Mouse (Mus musculus) neural tube, embryonic 13.5 days (tissue): ENCODE measurements around the gene OR5BS1P. TPM values are rescaled to one million over a fixed set of nuclear protein-coding genes. Genes with fewer than 3 reads are reported as not detected.

ENCODE experiments used
- ATAC-seq: fragments of 200-750 bp; cut with Nextera tagmentation; 2 replicates; pipeline ENCODE4 v1.8.0; 2017; ENCODE audit warnings: low read depth, mild to moderate bottlenecking, moderate TSS enrichment, moderate library complexity
- H3K27ac ChIP-seq: fragments of 300-500 bp; sonication (generic); replicated peaks from 2 replicates; pipeline ENCODE4 v1.5.1; 2015; ENCODE audit warnings: moderate library complexity, mild to moderate bottlenecking, inconsistent platforms
- H3K27me3 ChIP-seq: fragments of 300-500 bp; sonication (generic); 2 replicates; pipeline ENCODE4 v1.6.1; 2015; ENCODE audit warnings: mild to moderate bottlenecking, inconsistent platforms
- H3K36me3 ChIP-seq: fragments of 300-500 bp; sonication (generic); 2 replicates; pipeline ENCODE4 v1.6.1; 2015; ENCODE audit warnings: mild to moderate bottlenecking, inconsistent platforms
- H3K4me1 ChIP-seq: fragments of 300-500 bp; sonication (generic); replicated peaks from 2 replicates; pipeline ENCODE4 v1.6.1; 2015; ENCODE audit warnings: inconsistent platforms
- H3K4me2 ChIP-seq: fragments of 300-500 bp; sonication (generic); 2 replicates; pipeline ENCODE4 v1.6.1; 2015; ENCODE audit warnings: inconsistent platforms, mild to moderate bottlenecking, moderate library complexity
- H3K4me3 ChIP-seq: fragments of 300-500 bp; sonication (generic); 2 replicates; pipeline ENCODE4 v1.5.1; 2015; ENCODE audit warnings: mild to moderate bottlenecking, inconsistent platforms
- H3K9ac ChIP-seq: fragments of 300-500 bp; sonication (generic); 2 replicates; pipeline ENCODE4 v1.6.1; 2015; ENCODE audit warnings: moderate library complexity, mild to moderate bottlenecking, inconsistent platforms
- H3K9me3 ChIP-seq: fragments of 300-500 bp; sonication (generic); 2 replicates; pipeline ENCODE4 v1.6.1; 2016; ENCODE audit warnings: inconsistent platforms
- WGBS: fragments of 180-500 bp; shearing (Covaris S2); methylation state at CpG from one replicate; pipeline ENCODE4 v1.1.7; 2015; 5-methylcytosine and 5-hydroxymethylcytosine counted together
- microRNA-seq: library from miRNA; unstranded; fragments of <30 nt; microRNA quantifications from one replicate; pipeline ENCODE4, GENCODE M21; 2016
- polyA plus RNA-seq: library from polyadenylated mRNA; unstranded; fragments of >200 nt; fragmentation: Nextera tagmentation; extraction: Ambion mirVana; gene quantifications from 2 replicates; pipeline ENCODE4 v1.2.1, GENCODE M21; 2015

Gene OR5BS1P
- polyA plus RNA-seq, 1 experiment from 2014 or later: not detected

DNA sequence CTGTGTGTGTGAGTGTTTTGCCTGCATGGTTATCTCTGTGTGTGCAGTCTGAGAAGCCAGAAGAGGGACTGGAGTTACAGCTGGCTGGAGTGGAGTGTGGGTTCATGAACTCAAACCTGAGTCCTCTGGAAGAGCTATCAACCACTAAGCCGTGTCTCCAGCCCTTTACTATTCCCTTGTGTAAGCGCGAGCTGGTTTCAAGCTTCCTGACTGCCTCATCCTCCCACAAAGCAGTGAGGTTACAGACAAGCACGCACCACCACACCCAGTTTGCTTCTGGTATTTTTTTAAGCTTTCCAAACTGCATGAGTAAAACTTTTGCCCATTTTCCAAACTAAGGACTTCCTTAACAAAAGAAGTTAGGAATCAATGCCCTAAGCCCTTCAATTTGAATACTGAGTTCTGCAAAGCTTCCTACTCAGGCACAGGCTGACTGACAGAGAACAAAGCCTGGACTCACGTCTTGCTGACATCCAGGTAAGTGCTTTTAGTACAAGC is 58.4 kb downstream of the OR5BS1P start:
- no peak overlapping the region for H3K9ac ChIP-seq
- H3K27ac ChIP-seq: no peak overlapping the region
- no peaks in the 10 kb centered on the region for H3K9me3 ChIP-seq
- no peak overlapping the region for H3K4me2 ChIP-seq
- no peak overlapping the region for H3K4me3 ChIP-seq
- ATAC-seq: no peak
- H3K36me3 ChIP-seq: peaks cover 82% of the 10 kb centered on the region
- WGBS: 84% methylated on average over 5 of the region's 5 CpGs
- no peaks in the 10 kb centered on the region for H3K27me3 ChIP-seq
- peaks cover 39% of the 10 kb centered on the region for H3K4me1 ChIP-seq

Small RNA genes within 50 kb of the gene (microRNA-seq; reads per million reads assigned to microRNA genes)
- gene Mir1291: 0.44 reads per million

Other genes starting within 250 kb of the OR5BS1P start
- gene Gm44579, start 248.9 kb upstream of the OR5BS1P start, polyA plus RNA-seq: not detected in 2 replicates
- gene Olfr287, start 248.8 kb upstream of the OR5BS1P start, polyA plus RNA-seq: 0.20 TPM in 1 of 2 replicates, not detected in the other
- gene Olfr286, start 235.4 kb upstream of the OR5BS1P start, polyA plus RNA-seq: not detected in 2 replicates
- not detected in 2 replicates for gene H1fnt, start 212.6 kb upstream of the OR5BS1P start, polyA plus RNA-seq
- gene Zfp641, start 173.7 kb upstream of the OR5BS1P start, polyA plus RNA-seq: 5.5 and 6.5 TPM in 2 replicates
- not detected in 2 replicates for gene Olfr285, start 152.5 kb upstream of the OR5BS1P start, polyA plus RNA-seq
- gene Olfr284, start 128.9 kb upstream of the OR5BS1P start, polyA plus RNA-seq: not detected in 2 replicates
- gene Olfr283, start 89.0 kb upstream of the OR5BS1P start, polyA plus RNA-seq: not detected in 2 replicates
- gene Olfr282, start 38.7 kb upstream of the OR5BS1P start, polyA plus RNA-seq: not detected in 2 replicates
- not detected in 2 replicates for gene Olfr281, start 17.3 kb upstream of the OR5BS1P start, polyA plus RNA-seq
- not detected in 2 replicates for gene Lalba, start 12.8 kb downstream of the OR5BS1P start, polyA plus RNA-seq
- not detected in 2 replicates for gene Olfr279, start 22.5 kb downstream of the OR5BS1P start, polyA plus RNA-seq
- gene Kansl2, start 64.4 kb downstream of the OR5BS1P start, polyA plus RNA-seq: 132 and 147 TPM in 2 replicates
- 68.7 and 76.3 TPM in 2 replicates for gene Ccnt1, start 101.0 kb downstream of the OR5BS1P start, polyA plus RNA-seq
- not detected in 2 replicates for gene 4930415O20Rik, start 101.1 kb downstream of the OR5BS1P start, polyA plus RNA-seq
- gene Adcy6, start 140.2 kb downstream of the OR5BS1P start, polyA plus RNA-seq: 10.4 and 10.7 TPM in 2 replicates
- 124 and 137 TPM in 2 replicates for gene Cacnb3, start 160.9 kb downstream of the OR5BS1P start, polyA plus RNA-seq
- gene Ddx23, start 193.0 kb downstream of the OR5BS1P start, polyA plus RNA-seq: 20.5 and 21.7 TPM in 2 replicates
- gene Rnd1, start 207.6 kb downstream of the OR5BS1P start, polyA plus RNA-seq: 6.2 and 7.4 TPM in 2 replicates
- gene Ccdc65, start 238.3 kb downstream of the OR5BS1P start, polyA plus RNA-seq: 2.2 and 4.1 TPM in 2 replicates